Mouse (Mus musculus) lung, embryonic 14.5 days (tissue): ENCODE results near the gene Map6. TPM values are rescaled to one million over a fixed set of nuclear protein-coding genes. Genes with fewer than 3 reads are reported as not detected.

Experiments
- ATAC-seq: fragments of 200-750 bp; cut with Nextera tagmentation; 2 replicates; pipeline ENCODE4 v1.8.0; 2017; ENCODE audit warnings: mild to moderate bottlenecking, moderate TSS enrichment, moderate library complexity; ENCODE audit not compliant: insufficient read depth
- DNase-seq: peaks from one replicate; pipeline ENCODE4 v3.0.0-alpha.2; 2015
- H3K27ac ChIP-seq: fragments of 300-500 bp; sonication (generic); 2 replicates; pipeline ENCODE4 v1.5.1; 2014; ENCODE audit warnings: low read depth, mild to moderate bottlenecking, moderate library complexity
- H3K27me3 ChIP-seq: fragments of 300-500 bp; sonication (generic); 2 replicates; pipeline ENCODE4 v1.6.1; 2014; ENCODE audit warnings: low read length, control low read depth; ENCODE audit not compliant: insufficient read depth
- H3K36me3 ChIP-seq: fragments of 300-500 bp; sonication (generic); 2 replicates; pipeline ENCODE4 v1.6.1; 2014; ENCODE audit warnings: control low read depth; ENCODE audit not compliant: insufficient read depth
- H3K4me1 ChIP-seq: fragments of 300-500 bp; sonication (generic); 2 replicates; pipeline ENCODE4 v1.6.1; 2014; ENCODE audit warnings: antibody characterized with exemption, control low read depth; ENCODE audit not compliant: insufficient read depth
- H3K4me2 ChIP-seq: fragments of 300-500 bp; sonication (generic); 2 replicates; pipeline ENCODE4 v1.6.1; 2014; ENCODE audit warnings: mild to moderate bottlenecking
- H3K4me3 ChIP-seq: fragments of 300-500 bp; sonication (generic); 2 replicates; pipeline ENCODE4 v1.5.1; 2014; ENCODE audit warnings: low read depth, low read length
- H3K9ac ChIP-seq: fragments of 300-500 bp; sonication (generic); 2 replicates; pipeline ENCODE4 v1.6.1; 2014
- H3K9me3 ChIP-seq: fragments of 300-500 bp; sonication (generic); 2 replicates; pipeline ENCODE4 v1.6.1; 2016; ENCODE audit warnings: low read depth, low read length, control low read depth
- CTCF ChIP-seq: IDR thresholded peaks from 2 replicates; pipeline ENCODE4 v1.5.1; 2016; ENCODE audit warnings: antibody characterized with exemption, low read depth
- WGBS: fragments of 180-500 bp; shearing (Covaris S2); extraction: QIAGEN DNeasy Blood & Tissue Kit; methylation state at CpG from one replicate; pipeline ENCODE4 v1.1.7; 2014; 5-methylcytosine and 5-hydroxymethylcytosine counted together
- polyA plus RNA-seq: library from polyadenylated mRNA; unstranded; fragments of >200 nt; fragmentation: Nextera tagmentation; extraction: Ambion mirVana; gene quantifications from 2 replicates; pipeline ENCODE4 v1.2.1, GENCODE M21; 2014

The Map6 gene
- polyA plus RNA-seq, 1 experiment from 2014 or later: 2.0 TPM

DNA sequence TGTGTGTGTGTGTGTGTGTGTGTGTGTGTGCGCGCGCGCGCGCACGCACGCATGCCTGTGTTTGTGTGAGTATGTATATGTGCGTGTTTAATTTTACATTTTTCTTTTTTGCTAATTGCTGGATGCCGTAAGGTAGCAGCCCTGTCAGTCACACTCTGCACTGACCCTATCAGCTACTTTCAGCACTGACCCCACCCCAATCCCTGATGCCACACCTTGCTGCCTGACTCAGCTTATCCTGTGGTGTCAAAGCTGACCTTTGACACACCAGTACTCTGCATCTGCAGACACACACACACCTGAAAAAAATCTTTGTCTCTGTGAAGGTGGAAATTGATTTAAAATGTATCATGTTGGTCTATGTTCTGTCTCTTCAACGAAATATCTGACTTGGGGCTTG lies 25.1 kb upstream of the Map6 start:
- H3K4me3 ChIP-seq: no peak overlapping the region
- no peak for ATAC-seq
- no peak overlapping the region for H3K9ac ChIP-seq
- H3K27ac ChIP-seq: no peak overlapping the region
- H3K4me1 ChIP-seq: peaks cover 7% of the 10 kb centered on the region; the same call in 1 of the 2 replicates
- no peaks in the 10 kb centered on the region for H3K9me3 ChIP-seq
- H3K27me3 ChIP-seq: peaks cover 8% of the 10 kb centered on the region
- TF ChIP-seq CTCF: no peak
- H3K4me2 ChIP-seq: no peak overlapping the region
- no peaks in the 10 kb centered on the region for H3K36me3 ChIP-seq
- no peak for DNase-seq
- WGBS: 92% methylated on average over 11 of the region's 11 CpGs

DNA sequence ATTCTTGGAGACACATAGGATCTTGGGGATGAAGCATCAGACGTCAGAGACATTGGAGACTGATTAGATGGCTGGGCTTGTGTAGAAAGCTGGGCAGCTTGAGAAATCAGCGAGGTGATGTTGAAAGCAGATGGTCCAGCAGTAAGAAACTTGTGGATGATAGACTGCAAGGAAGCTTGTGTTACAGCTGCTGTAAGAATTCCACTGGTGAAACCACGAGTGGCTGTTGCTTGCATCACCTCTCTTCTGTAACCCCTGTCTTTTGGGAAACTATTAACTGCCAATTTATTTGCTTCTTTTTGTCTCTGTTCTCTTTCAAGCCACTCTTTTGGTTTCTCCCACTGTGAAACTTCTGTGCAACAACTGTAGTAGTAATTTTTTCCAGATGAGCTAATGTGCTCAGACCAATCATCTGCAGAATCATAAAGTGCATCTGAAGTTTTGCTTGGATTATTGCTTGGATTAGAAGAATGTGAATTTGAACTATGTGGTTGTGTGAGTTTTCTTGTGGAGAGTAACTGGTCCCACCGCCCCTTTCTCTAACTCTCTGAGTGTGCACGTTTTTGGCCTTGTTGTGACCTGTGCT lies 19.0 kb upstream of the Map6 start:
- ATAC-seq (no peak), DNase-seq (no peak)
- H3K9me3 ChIP-seq: no peaks in the 10 kb centered on the region
- H3K9ac ChIP-seq: no peak overlapping the region
- no peaks in the 10 kb centered on the region for H3K36me3 ChIP-seq
- WGBS: 33% methylated on average over 5 of the region's 5 CpGs
- no peak overlapping the region for H3K27ac ChIP-seq
- no peaks in the 10 kb centered on the region for H3K4me1 ChIP-seq
- no peak for TF ChIP-seq CTCF
- no peak overlapping the region for H3K4me2 ChIP-seq
- peaks cover 18% of the 10 kb centered on the region for H3K27me3 ChIP-seq
- H3K4me3 ChIP-seq: no peak overlapping the region

DNA sequence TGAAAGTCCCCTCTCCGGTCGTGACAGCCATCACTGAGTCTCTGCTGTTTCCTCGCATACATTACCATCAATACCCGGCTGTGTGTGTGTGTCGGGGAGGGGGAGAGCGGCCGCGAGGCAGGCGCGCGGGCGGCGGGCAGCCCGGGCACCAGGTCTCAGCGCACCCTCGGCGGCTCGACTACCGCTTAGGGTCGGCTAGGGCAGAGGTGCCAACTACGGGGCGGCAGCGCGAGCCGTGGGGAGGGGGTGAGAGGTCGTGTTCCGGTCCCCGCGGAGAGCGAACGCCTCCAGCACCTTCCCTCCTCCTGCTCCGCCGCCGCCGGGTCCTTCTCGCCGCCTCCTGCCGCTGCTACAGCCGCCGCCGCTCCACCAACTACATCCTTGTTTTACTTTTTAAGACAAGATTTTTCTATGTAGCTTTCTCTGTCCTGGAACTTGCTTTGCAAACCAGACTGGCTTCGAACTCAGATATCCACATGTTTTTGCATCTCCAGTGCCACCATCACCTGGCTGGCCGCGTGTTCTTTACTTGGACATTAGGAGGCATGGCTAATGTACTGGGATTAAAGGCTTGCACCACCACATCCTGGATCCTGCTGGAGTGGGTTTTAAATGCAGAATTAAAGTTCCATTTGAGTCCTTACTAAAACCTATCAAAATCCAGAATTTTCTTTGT lies 18.2 kb upstream of the Map6 start:
- H3K27me3 ChIP-seq: peaks cover 18% of the 10 kb centered on the region
- ATAC-seq: peak; percentile 58

GRCm38 (mm10) chr7:99249582-99249911 lies 17.7 kb upstream of the Map6 start:
- peak; percentile 95 for TF ChIP-seq CTCF
- WGBS: 2% methylated on average over 10 of the region's 10 CpGs
- H3K4me2 ChIP-seq: peak overlapping the region; percentile 71
- ATAC-seq: peak; percentile 80
- peak overlapping the region; percentile 36 for H3K4me3 ChIP-seq
- no peaks in the 10 kb centered on the region for H3K9me3 ChIP-seq
- no peak overlapping the region for H3K9ac ChIP-seq
- H3K36me3 ChIP-seq: no peaks in the 10 kb centered on the region
- H3K4me1 ChIP-seq: no peaks in the 10 kb centered on the region
- H3K27ac ChIP-seq: no peak overlapping the region
- peak; percentile 95 for DNase-seq
- H3K27me3 ChIP-seq: peaks cover 18% of the 10 kb centered on the region

More for the DNA sequence above, 18.2 kb upstream of the Map6 start:
- Histone ChIP-seq H3K4me3 (peak overlapping the region; percentile 36), H3K4me2 (peak overlapping the region; percentile 71), H3K36me3 (no peaks in the 10 kb centered on the region), H3K9ac (peak overlapping the region; percentile 16; the same call in 1 of the 2 replicates), H3K9me3 (no peaks in the 10 kb centered on the region), H3K27ac (no peak overlapping the region), H3K4me1 (no peaks in the 10 kb centered on the region)
- under 1% methylated on average over 37 of the region's 44 CpGs for WGBS
- peak; percentile 36 for DNase-seq
- no peak for TF ChIP-seq CTCF

DNA sequence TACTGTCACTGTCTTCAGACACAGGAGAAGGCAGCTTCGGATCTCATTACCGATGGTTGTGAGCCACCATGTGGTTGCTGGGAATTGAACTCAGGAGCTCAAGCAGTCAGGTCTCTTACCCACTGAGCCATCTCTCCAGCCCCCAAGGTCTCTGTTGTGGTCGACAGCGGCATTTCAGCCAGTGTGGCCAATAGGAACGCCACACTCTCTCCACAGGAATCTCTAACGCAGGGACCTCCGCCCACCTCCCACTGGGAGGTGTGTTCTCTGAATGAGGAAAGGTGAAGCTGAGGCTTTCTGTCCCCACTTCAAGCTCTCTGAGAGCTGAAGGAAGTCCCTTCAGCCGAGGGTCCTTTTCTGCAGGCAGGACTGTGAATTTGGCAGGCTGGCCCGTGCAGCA lies 16.9 kb upstream of the Map6 start:
- no peak for DNase-seq
- H3K4me1 ChIP-seq: no peaks in the 10 kb centered on the region
- H3K9ac ChIP-seq: no peak overlapping the region
- H3K4me2 ChIP-seq: no peak overlapping the region
- ATAC-seq: no peak
- 28% methylated on average over 9 of the region's 9 CpGs for WGBS
- TF ChIP-seq CTCF: no peak
- no peak overlapping the region for H3K4me3 ChIP-seq
- H3K27ac ChIP-seq: no peak overlapping the region
- H3K9me3 ChIP-seq: no peaks in the 10 kb centered on the region
- H3K36me3 ChIP-seq: no peaks in the 10 kb centered on the region
- peaks cover 18% of the 10 kb centered on the region for H3K27me3 ChIP-seq

DNA sequence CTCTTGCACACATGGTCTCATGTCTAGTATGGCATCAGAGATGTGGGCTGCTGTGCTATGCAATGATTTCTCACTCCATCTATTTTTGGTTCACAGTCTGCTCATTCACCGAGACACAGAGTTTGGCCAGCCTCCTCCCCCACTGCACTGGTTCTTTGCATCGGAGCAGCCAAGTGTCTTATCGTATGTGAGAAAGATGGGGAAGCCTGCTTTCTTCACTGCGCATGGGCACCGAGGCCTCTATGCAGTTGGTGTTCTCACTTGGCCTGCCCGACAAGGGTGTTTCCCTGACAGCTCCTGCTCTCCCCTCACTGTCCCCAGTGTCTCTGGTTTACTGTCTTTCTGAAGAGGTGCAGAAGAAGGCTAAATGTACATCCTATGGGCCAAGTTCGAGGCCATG lies 12.2 kb upstream of the Map6 start:
- no peaks in the 10 kb centered on the region for H3K4me1 ChIP-seq
- no peak for TF ChIP-seq CTCF
- ATAC-seq: no peak
- no peak overlapping the region for H3K4me2 ChIP-seq
- no peaks in the 10 kb centered on the region for H3K27me3 ChIP-seq
- no peak overlapping the region for H3K27ac ChIP-seq
- no peak overlapping the region for H3K9ac ChIP-seq
- DNase-seq: peak; percentile 7
- 66% methylated on average over 7 of the region's 7 CpGs for WGBS
- H3K36me3 ChIP-seq: no peaks in the 10 kb centered on the region
- H3K4me3 ChIP-seq: no peak overlapping the region
- H3K9me3 ChIP-seq: no peaks in the 10 kb centered on the region

DNA sequence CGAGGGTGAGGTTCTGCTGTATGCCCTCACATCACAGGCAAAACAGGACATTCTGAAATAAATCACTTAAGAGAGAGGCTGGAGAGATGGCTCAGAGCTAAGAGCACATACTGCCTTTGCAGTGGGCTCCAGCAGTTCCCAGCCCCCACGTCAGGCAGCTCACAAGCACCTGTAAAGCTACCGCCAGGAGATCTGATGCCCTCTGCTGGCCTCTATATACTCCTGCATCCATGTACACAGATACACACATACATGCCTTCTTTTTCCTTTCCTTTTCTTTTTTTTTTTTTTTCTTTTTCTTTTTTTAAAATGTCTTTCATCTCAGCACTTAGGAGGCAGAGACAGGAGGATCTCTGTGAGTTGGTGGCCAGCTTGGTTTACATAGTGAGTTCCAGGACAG lies 5.3 kb upstream of the Map6 start:
- H3K9me3 ChIP-seq: no peaks in the 10 kb centered on the region

More for the DNA sequence above, 5.3 kb upstream of the Map6 start:
- Histone ChIP-seq H3K4me1 (no peaks in the 10 kb centered on the region), H3K9ac (no peak overlapping the region), H3K27me3 (peaks cover 12% of the 10 kb centered on the region), H3K36me3 (no peaks in the 10 kb centered on the region), H3K4me3 (no peak overlapping the region), H3K27ac (no peak overlapping the region), H3K4me2 (no peak overlapping the region)
- ATAC-seq (no peak), DNase-seq (no peak)
- WGBS: 44% methylated on average over 3 of the region's 3 CpGs
- TF ChIP-seq CTCF: peak; percentile 41
